Mouse (Mus musculus) lung, adult 2 months (tissue): ENCODE results near the gene BC004004.

Experiments used
- CTCF ChIP-seq: fragments of 200-500 bp; IDR thresholded peaks from 2 replicates; pipeline ENCODE4 v1.5.1; 2011; ENCODE audit warnings: mild to moderate bottlenecking, low read length, control low read depth; ENCODE audit not compliant: insufficient read depth
- POLR2A ChIP-seq: fragments of 200-500 bp; IDR thresholded peaks from 2 replicates; pipeline ENCODE4 v1.6.1; 2011; ENCODE audit warnings: low read depth, mild to moderate bottlenecking, control low read depth, low read length, borderline replicate concordance; ENCODE audit errors: extremely low read depth

- TF ChIP-seq POLR2A, result no peak
- TF ChIP-seq CTCF, result no peak
Observed at GRCm38 (mm10) chr17:29253684-29254083, 14.9 kb upstream of the BC004004 start.
